Mouse (Mus musculus): ENCODE results near the gene Ascc1.

Gene Ascc1

GRCm38 (mm10) chr10:60002673-60003212 lies at the start of gene Ascc1, which contains the start of gene Anapc16:
TSS of gene Ascc1 (plus strand) at chr10:60002805.
TSS of gene Anapc16 (minus strand) at chr10:60003135.
- DNase-seq (ENCODE audit: low spot score), result peak; percentile 98

- no peak for DNase-seq (ENCODE audit: low spot score)
These were observed 49.0 kb upstream of the Ascc1 start for GRCm38 (mm10) chr10:59953564-59954039.

GRCm38 (mm10) chr10:59956681-59957080 lies 45.9 kb upstream of the Ascc1 start:
- DNase-seq (ENCODE audit: low spot score), result no peak

DNA sequence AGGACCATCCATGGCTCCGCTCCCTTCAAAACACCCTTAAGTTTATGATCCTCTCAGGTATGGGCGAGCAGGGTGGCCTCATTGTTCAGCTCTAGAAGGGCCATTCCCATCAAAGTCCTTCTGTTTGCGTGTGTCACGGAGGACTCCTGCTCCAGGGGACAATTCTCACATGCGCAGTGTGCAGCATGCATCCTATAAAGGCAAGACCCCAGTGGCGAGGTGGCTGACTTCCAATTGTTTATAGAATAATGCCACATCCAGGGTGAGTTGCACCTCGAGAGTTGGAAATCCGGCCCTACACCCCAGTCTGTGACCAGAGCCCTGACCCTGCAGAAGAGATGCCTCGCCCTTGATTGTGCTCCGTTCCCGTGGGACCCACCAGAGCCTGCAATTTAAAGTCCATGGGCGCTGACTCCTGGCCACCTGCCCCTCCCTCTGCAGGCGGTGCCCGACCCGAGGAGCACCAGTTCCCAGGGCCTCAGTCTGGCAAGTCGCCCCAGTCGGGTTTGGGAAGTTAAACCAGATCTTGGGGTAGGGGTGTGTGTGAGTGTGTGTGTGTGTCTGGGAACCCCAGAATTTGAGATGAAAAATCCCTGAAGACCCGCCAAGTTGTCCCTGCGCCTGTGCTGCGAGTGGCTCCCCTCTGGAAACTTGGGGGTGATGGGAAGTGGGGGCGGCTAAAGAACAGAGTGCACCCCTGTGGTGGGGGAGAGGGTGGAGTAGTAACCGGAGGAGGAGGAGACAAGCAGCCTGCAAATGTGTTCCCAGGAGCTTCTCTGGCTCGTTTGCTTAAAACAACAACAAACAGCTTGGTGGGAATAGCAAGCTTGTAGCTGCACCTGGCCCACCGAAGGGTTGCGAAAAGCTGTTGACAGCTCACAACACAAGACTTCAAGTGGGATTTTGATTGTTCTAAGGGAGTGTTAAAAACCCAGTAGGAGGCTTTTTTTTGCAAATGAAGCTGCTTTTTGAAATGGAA lies 45.1 kb upstream of the Ascc1 start:
- peak; percentile 62 for DNase-seq (ENCODE audit: low spot score)

DNA sequence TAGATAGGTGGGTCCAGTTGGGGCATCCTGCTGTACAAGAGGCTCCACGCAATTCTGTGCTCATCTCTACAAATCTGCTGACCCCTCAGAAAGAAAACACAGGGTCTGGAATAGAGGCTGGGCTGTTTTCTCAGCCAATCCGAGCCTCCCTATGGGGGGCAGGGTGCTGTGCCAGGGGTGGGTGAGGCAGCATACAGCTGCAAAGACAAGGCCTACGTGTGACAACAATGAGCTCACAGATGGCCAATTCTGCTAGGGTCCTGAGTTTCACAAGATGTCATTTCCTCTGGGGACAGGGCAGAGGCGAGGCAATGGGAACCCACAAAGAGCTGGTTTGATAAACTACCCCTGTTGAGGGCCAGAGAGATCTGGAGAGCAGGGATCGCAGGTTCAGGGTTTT lies 44.1 kb upstream of the Ascc1 start:
- DNase-seq (ENCODE audit: low spot score), result no peak

DNA sequence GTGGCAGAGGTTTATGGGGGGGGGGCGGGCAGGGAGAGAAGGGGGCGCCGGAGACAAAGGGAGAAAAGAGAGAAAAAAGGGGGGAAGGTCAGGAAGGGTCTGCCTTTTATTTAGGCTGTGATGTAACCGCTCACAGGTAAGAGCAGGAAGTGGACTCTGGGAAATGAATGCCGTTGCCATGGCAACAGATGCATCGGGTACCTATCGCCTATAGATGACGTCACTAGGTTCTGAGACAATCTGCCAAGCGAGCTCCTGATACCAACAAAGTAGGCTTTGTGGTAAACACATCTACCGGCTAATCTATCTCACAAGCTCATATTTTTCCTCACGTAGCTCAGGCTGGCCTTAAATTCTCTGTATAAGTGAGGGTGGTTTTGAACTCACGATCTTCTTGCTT lies 43.1 kb upstream of the Ascc1 start:
- no peak for DNase-seq (ENCODE audit: low spot score)

DNA sequence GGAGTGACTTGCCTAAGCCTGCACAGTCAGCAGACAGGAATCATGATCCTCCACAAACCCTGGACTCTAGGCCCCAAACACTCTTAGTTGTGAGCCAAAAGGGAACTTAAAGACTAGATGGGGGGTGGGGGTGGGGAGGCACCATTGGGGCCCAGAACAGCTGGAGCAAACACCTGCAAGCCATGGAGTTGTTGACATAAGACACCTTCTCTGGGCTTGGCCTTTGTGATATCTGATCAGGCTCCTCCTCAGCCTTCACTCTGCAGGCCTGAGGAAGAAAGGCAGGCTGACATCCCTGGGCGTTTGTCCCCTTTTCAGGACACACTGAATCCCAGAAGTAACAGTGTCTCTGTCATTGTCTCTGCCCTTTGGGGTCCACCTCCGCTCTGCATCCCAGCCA lies 39.0 kb upstream of the Ascc1 start:
- no peak for DNase-seq (ENCODE audit: low spot score)

DNA sequence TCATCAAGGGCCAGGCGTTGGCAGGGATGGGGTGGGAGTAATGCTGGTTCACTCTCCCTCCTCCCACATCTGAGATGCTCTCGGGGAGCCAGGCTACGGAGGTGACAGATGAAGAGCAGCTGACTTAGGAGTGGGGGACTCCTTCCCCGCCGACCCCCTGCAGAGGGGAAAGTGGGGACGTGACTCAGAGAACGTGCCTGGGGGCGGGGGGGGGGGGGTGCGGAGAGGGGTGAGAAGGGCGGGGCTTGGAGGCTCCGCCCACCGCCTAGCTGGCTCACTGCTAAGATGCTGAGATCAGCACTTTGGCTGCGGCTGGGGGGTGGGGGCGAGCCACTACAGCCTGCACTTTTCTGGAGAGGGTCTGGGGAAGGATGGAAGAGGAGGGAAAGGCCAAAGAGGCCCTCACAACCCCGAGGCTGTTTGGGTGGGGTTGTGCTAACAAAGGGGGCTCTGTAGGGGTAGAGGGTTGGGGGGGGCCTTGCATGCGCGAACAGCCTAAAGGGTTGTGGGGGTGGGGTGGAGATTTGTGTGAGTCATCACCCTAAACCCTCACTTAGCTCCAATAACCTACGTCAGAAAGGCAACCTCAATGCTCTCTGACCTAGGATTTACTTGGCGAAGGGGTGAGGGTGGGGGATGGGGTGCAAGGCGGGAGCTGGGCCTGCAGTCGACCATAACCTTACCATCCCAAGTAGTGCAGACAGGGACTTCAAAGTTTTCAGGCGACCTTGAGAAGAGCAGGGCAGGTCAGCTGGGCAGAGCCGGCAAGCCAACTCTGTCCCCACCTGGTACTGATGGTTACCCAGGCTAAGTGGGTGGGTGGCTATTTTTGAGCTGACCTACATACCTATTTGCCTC lies 37.9 kb upstream of the Ascc1 start:
- no peak for DNase-seq (ENCODE audit: low spot score)

DNA sequence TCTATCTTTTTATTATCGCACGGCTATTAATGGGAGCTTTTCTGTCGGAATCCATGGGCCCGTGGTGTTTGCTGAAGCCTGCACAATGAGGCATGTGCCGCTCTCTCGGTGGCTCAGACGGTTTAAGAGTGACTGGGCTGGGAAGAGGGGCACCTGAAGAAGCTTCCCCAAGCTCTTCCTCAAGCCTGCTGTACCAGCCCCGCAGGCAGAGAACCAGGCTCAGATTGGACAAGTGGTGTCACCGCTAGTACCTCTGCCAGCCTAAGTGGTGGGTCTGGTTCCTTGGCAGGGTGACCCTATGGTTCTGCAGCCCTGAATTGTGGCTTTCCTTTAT lies 37.3 kb upstream of the Ascc1 start:
- DNase-seq (ENCODE audit: low spot score), result no peak

DNA sequence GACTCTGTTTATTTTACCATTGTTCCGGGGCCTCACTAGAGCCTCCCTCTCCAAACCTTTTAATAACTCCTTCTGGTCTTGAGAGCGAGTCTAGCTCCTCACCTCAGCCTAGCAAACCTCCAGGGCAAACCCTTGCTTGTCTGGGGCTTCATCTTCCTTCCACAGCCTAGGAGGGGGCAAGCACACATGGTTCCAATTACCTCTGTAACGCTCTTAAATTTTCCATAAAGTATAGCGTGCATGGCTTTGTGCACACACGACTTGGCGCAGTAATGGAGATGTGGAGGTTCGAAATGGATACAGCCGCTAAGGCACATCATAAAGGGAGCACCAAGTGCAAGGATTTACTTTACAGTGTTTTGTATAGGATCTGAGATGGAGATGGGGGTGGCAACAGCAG lies 36.8 kb upstream of the Ascc1 start:
- no peak for DNase-seq (ENCODE audit: low spot score)

- no peak for DNase-seq (ENCODE audit: low spot score)
These were observed 35.9 kb upstream of the Ascc1 start for GRCm38 (mm10) chr10:59966743-59967142.

DNA sequence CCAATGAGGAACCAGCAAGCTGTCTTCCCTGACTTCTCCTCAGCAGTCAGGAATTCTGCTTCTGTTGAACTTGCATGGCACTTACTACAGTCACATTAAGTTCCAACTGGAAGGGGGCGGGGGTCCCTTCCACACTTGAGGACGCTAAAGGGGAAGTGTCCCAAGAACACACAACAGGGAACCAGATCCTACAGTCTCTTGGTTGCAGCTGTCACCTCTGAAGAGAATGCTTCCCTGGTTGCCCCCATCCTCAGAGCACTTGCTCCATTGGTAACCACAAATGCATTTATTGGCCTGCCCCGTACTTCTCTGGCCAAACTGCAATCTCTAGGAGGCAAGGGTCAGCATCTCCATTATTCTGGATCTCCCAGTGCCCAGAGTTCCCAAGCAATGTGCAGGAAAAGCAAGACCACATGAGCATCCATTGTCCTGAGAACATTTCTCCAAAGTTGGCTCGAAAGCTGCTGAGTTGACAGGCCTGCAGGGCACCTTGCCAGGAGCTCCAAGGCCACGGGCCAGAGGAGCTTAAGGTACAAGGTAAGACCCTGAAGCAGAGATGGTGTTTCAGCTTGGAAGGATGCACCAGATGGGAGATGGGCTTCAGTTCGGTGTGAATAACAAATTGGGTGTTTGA lies 35.2 kb upstream of the Ascc1 start:
- no peak for DNase-seq (ENCODE audit: low spot score)

- DNase-seq (ENCODE audit: low spot score), result peak; percentile 84
These were observed 32.7 kb upstream of the Ascc1 start for GRCm38 (mm10) chr10:59969821-59970449.

DNA sequence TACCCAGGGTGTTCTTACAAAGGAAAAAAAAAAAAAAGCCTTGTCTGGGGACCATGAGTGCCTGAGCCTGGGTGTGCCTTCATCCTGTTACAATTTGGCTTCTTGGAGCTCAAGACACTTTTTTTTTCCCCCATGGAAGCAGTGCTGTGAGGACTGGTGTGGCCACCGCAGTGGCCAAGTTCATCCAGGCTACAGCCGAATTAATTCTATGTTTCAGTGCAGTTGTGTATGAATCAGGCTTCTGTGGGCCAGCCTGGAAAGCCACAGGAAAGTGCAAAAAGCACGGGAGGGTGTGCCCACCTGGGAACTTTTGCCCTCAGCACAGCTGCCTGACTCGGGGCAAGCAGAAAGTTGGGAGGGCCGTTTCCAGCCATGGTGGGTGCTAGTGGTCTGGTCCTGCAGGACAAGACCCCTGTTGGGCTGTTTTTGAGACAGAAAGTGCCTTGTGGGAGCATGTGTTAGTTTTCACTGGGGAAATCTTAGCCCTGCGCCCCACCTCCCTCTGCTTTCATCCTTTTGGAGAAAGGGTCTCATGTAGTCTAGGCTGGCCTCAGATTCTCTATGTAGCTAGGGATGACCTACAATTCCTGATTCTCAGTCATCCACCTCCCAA lies 32.0 kb upstream of the Ascc1 start:
- no peak for DNase-seq (ENCODE audit: low spot score)

DNA sequence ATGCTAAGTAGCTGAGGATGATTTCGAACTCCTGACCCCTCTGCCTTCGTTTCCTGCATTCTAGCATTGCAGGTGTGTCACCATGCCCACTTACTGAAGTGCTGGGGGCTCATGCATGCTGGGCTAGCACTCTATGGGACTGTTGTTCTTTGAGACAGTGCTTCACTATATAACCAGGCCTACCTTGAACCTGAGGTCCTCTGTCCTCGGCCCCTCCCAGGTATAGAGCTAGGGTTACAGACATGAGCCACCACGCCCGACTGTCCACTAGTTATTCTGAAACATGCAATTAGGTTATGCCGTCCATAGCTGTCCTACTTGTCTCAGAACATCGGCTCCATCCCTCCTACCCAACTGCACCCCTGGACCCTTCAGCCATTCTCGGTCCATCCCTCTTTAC lies 30.8 kb upstream of the Ascc1 start:
- no peak for DNase-seq (ENCODE audit: low spot score)

DNA sequence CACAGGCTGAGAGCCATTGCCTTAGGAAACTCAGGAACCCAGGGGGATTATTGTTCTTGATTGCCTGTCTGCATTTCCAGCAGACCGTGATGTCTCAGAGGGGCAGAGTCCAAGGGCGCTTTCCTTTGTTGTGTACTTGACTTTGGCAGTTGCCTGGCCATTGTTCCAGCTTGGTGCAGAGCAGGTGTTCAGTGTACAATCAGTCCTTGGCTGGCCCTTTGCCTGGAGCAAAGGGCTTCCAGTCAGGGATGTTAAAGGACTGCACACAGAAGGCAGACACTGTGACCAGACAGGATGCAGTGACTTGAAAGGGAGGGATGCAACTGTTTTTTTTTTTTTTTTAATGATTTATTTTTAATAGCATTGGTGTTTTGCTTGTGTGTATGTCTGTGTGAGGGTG lies 30.1 kb upstream of the Ascc1 start:
- peak; percentile 64 for DNase-seq (ENCODE audit: low spot score)

DNA sequence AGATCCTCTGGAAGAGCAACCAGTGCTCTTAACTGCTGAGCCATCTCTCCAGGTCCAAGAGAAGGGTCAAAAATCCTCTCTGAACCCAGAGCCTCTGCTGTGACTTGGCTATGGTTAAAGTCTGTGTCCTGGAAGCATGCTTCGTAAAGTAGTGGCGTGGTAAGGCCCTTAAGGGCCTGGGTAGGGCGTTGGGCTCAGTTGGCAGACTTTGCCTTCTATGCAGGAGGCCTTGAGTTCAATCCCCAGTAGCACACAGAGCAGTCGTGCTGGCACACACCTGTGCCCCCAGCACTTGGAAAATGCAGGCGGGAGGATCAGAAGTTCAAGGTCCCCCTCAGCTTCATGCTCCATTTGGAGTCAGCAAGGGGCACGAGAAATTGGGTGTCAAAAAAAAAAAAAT lies 29.6 kb upstream of the Ascc1 start:
- DNase-seq (ENCODE audit: low spot score), result no peak

GRCm38 (mm10) chr10:59973400-59973799 lies 29.2 kb upstream of the Ascc1 start:
- no peak for DNase-seq (ENCODE audit: low spot score)

DNA sequence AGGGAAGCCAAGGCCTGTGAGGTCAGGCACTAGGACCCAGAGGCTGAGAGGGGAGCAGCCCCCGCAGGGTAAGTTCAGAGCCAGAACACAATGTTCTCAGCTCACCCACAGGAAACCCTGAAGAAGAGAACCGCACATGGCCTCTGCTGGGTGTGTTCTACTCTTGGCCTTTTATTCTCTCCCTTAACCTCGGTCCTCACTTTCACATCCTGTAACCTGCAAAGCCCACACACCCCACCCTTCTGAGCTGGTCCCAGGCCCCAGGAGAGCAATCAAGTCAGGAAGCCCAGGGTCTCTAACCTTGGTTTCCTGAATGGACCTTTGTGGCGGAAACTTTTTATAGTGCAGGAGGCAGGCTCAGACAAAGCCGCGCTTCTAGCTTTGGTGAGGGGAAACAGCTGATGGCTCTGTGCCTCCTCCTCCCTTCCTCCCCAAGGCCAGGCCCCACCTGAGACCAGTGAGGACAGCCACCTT lies 28.4 kb upstream of the Ascc1 start:
- peak; percentile 80 for DNase-seq (ENCODE audit: low spot score)

DNA sequence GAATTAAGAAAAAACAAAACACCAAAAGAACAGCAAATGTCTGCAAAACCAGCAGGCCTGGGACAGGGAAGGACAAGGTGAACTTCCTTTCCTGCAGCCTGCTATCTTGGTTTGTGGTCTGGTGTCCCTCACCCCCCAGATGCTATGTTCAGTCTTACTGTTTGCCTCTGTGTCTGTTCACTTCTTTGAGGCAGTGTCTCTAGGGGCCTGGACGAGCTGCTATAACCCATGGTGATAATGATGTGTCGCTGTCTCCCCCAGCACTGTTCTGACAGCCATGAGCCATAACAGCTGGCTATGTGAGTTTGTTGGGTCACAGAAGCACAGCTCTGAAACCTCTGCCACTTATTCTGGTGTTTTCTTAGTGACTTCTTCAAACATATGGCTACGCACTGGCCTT lies 27.8 kb upstream of the Ascc1 start:
- DNase-seq (ENCODE audit: low spot score), result no peak

DNA sequence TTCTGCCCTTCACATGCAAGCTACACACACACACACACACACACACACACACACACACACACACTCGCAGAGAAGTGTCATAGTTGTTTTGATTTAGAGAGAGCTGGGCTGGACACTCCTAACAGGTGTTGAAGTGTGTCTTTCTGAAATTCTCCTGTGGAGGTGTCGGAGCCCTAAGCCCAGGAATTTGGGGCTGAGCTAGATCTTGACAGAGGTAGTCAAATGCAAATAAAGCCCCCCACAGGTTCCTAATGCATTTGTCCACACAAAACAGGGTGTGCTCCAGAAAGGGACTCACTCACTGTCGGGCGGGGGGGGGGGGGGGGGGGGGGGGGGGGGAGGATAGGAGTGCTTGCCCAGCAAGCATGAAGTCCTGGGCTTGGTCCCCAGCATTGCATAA lies 25.5 kb upstream of the Ascc1 start:
- DNase-seq (ENCODE audit: low spot score), result no peak

Data from testis, postnatal 14 days (tissue).